Mouse (Mus musculus): ENCODE measurements around the gene Nckap5l.
A peak's percentile ranks its signal among the peaks of the same experiment; 100 is the strongest.
"Not testable (repeated sequence)": the region's sequence is repeated elsewhere in the genome, so short reads cannot be mapped to it uniquely, and the experiment has no call there.

Gene Nckap5l

GRCm38 (mm10) chr15:99469736-99470135 is 12.2 kb upstream of the Nckap5l start:
- DNase-seq (ENCODE audit: extremely low spot score): no peak

GRCm38 (mm10) chr15:99469067-99469466 is 11.5 kb upstream of the Nckap5l start:
- DNase-seq (ENCODE audit: extremely low spot score): peak; percentile 64

GRCm38 (mm10) chr15:99463194-99463593 is 5.6 kb upstream of the Nckap5l start:
- DNase-seq (ENCODE audit: extremely low spot score): no peak

GRCm38 (mm10) chr15:99456963-99457605 is 464 bp downstream of the Nckap5l start:
- peak; percentile 78 for DNase-seq (ENCODE audit: extremely low spot score)

GRCm38 (mm10) chr15:99456338-99456962 is 1.1 kb downstream of the Nckap5l start:
- no peak for DNase-seq (ENCODE audit: extremely low spot score)

- no peak for DNase-seq (ENCODE audit: extremely low spot score)
These were observed 2.1 kb downstream of the Nckap5l start for GRCm38 (mm10) chr15:99455415-99455814.

GRCm38 (mm10) chr15:99454585-99455279 is 2.8 kb downstream of the Nckap5l start:
- DNase-seq (ENCODE audit: extremely low spot score): no peak

GRCm38 (mm10) chr15:99453153-99453900 is 4.2 kb downstream of the Nckap5l start:
- DNase-seq (ENCODE audit: extremely low spot score): no peak

GRCm38 (mm10) chr15:99449751-99450280 is 7.7 kb downstream of the Nckap5l start:
- no peak for DNase-seq (ENCODE audit: extremely low spot score)

GRCm38 (mm10) chr15:99449131-99449750 is 8.3 kb downstream of the Nckap5l start:
- peak; percentile 20 for DNase-seq (ENCODE audit: extremely low spot score)

GRCm38 (mm10) chr15:99446136-99446535 is 11.4 kb downstream of the Nckap5l start:
- not testable (repeated sequence) for DNase-seq (ENCODE audit: extremely low spot score)

- DNase-seq (ENCODE audit: extremely low spot score): no peak
These were observed 12.0 kb downstream of the Nckap5l start for GRCm38 (mm10) chr15:99445567-99445966.

GRCm38 (mm10) chr15:99442358-99442757 is 15.2 kb downstream of the Nckap5l start:
- DNase-seq (ENCODE audit: extremely low spot score): no peak

- no peak for DNase-seq (ENCODE audit: extremely low spot score)
These were observed 16.6 kb downstream of the Nckap5l start for GRCm38 (mm10) chr15:99440816-99441457.

GRCm38 (mm10) chr15:99440112-99440815 is 17.3 kb downstream of the Nckap5l start:
- no peak for DNase-seq (ENCODE audit: extremely low spot score)

- no peak for DNase-seq (ENCODE audit: extremely low spot score)
These were observed 18.4 kb downstream of the Nckap5l start for GRCm38 (mm10) chr15:99438966-99439698.

GRCm38 (mm10) chr15:99433913-99434312 is 23.6 kb downstream of the Nckap5l start:
- no peak for DNase-seq (ENCODE audit: extremely low spot score)

- no peak for DNase-seq (ENCODE audit: extremely low spot score)
These were observed 24.3 kb downstream of the Nckap5l start for GRCm38 (mm10) chr15:99433081-99433718.

GRCm38 (mm10) chr15:99431967-99432366 is 25.6 kb downstream of the Nckap5l start:
- no peak for DNase-seq (ENCODE audit: extremely low spot score)

Data from embryo, embryonic 9.5 days (tissue).